Mouse (Mus musculus): ENCODE data around the gene Cdc42ep1.

GRCm38 (mm10) chr15:78894726-78895125 is 52.3 kb downstream of the Cdc42ep1 start:
- TF ChIP-seq TAL1 (IDR thresholded peaks at IDR 0.05; ENCODE audit: low read length): no peak
- no peak for TF ChIP-seq GATA1 (IDR thresholded peaks at IDR 0.05; ENCODE audit: low read length)
